Mouse (Mus musculus): ENCODE results near the gene Gtf2i.

- no peak for TF ChIP-seq CTCF (IDR thresholded peaks at IDR 0.05; ENCODE audit: borderline replicate concordance, control insufficient read depth, extremely low read depth, insufficient read depth, low read length, poor library complexity)
- no peak for TF ChIP-seq POLR2A (IDR thresholded peaks at IDR 0.05; ENCODE audit: control insufficient read depth, extremely low read depth, insufficient read depth, low read length, poor library complexity)
Observed at GRCm38 (mm10) chr5:134341721-134342120, 27.2 kb upstream of the Gtf2i start.
